Mouse (Mus musculus) bone marrow macrophage, adult 2 months (primary cell): ENCODE measurements around the gene Cyp2d12. TPM values are rescaled to one million over a fixed set of nuclear protein-coding genes. Genes with fewer than 3 reads are reported as not detected.

Experiments
- H3K27ac ChIP-seq: 2 replicates; pipeline ENCODE4 v1.5.1; 2012; ENCODE audit warnings: low read depth, low read length; ENCODE audit not compliant: insufficient read depth
- H3K4me1 ChIP-seq: 2 replicates; pipeline ENCODE4 v1.6.1; 2012; ENCODE audit warnings: low read length; ENCODE audit not compliant: control insufficient read depth, insufficient read depth
- H3K4me3 ChIP-seq: 2 replicates; pipeline ENCODE4 v1.5.1; 2012; ENCODE audit warnings: mild to moderate bottlenecking, low read length, moderate library complexity; ENCODE audit not compliant: insufficient read depth
- CTCF ChIP-seq: IDR thresholded peaks from 2 replicates; pipeline ENCODE4 v1.5.1; 2012; ENCODE audit warnings: low read depth, mild to moderate bottlenecking, low read length, moderate library complexity
- POLR2A ChIP-seq: IDR thresholded peaks from 2 replicates; pipeline ENCODE4 v1.6.1; 2012; ENCODE audit warnings: mild to moderate bottlenecking, low read depth, low read length, borderline replicate concordance
- polyA plus RNA-seq: library from polyadenylated mRNA; stranded (reverse); fragments of >200 nt; gene quantifications from 2 replicates; pipeline ENCODE4 v1.2.4, GENCODE M21; 2012; ENCODE audit not compliant: missing spikeins, insufficient read depth, insufficient read length

Cyp2d12 gene
- polyA plus RNA-seq, 1 experiment: not detected

DNA sequence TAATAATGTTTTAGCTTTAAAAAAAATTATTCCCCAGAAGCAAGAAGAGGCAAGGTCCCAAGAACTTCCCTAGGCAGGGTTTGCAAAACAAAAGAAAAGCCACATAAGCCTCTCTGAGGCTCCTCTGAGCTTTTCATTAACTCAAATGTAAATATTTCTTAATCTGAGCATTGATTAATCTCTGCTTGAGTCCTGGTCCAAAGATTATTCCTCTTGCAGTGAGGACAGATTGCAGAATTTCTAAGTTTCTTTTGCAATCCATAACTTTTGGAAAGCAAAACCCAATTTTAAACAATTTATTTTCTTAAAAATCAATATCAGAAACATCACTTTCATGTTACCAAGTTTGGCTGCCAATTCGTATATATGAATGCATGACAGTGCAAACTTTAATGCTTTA lies 18.0 kb downstream of the Cyp2d12 start:
- Histone ChIP-seq H3K4me1 (no peaks in the 10 kb centered on the region), H3K27ac (no peak overlapping the region), H3K4me3 (no peak overlapping the region)
- TF ChIP-seq POLR2A: no peak
- TF ChIP-seq CTCF: no peak

DNA sequence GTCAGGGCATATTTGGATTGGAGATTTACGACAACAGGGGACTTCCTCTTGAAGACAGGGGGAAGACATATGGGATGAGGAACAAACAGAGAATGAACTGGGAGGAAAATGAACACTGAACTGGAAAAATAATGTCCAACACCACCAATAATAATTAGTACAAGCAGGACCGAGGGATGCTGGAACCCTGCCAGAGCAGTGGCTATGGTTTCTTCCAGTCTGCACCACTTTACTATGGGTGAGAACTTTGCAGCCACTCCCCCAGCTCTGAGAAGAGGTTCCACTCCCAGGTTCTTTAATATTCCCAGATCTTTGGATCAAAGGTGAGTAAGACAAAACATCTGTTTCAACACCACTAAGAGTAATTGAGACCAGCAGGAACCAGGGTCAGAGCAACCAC lies 24.2 kb downstream of the Cyp2d12 start:
- Histone ChIP-seq H3K4me1 (no peaks in the 10 kb centered on the region), H3K4me3 (no peak overlapping the region), H3K27ac (no peak overlapping the region)
- TF ChIP-seq POLR2A: no peak
- TF ChIP-seq CTCF: no peak

DNA sequence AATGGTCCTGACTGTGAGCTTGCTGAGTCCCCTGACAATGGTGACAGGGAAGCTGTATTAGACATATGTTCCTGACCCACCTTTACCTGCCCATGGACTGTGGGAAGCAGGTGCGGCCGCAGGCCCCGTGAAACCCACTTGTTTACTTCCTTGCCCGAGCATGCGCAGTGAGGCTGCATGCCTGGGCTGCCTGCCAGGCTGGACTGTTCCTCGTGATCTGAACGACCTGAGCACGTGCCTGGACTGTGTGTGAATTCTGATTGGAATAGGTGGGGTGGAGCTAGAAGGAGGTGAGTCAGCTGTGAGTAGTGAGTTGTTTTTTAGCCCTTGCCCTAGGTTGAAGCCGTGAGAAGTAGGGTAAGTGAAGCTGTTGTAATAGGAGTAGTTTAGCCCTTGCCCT lies 27.7 kb downstream of the Cyp2d12 start:
- Histone ChIP-seq H3K27ac (no peak overlapping the region), H3K4me3 (no peak overlapping the region), H3K4me1 (no peaks in the 10 kb centered on the region)
- TF ChIP-seq CTCF (no peak), POLR2A (no peak)

Other genes starting within 250 kb of the Cyp2d12 start
- gene Naga, start 216.1 kb upstream of the Cyp2d12 start, polyA plus RNA-seq: 168 and 171 TPM in 2 replicates
- 2.5 and 5.3 TPM in 2 replicates for gene Pheta2, start 216.1 kb upstream of the Cyp2d12 start, polyA plus RNA-seq
- gene Smdt1, start 216.1 kb upstream of the Cyp2d12 start, polyA plus RNA-seq: 206 and 221 TPM in 2 replicates
- gene Ndufa6, start 200.8 kb upstream of the Cyp2d12 start, polyA plus RNA-seq: 315 and 361 TPM in 2 replicates
- gene Cyp2d22, start 174.8 kb upstream of the Cyp2d12 start, polyA plus RNA-seq: 0.39 and 0.78 TPM in 2 replicates
- gene Cyp2d11, start 161.1 kb upstream of the Cyp2d12 start, polyA plus RNA-seq: not detected in 2 replicates
- gene Cyp2d10, start 147.9 kb upstream of the Cyp2d12 start, polyA plus RNA-seq: not detected in 2 replicates
- not detected in 2 replicates for gene Cyp2d9, start 121.6 kb upstream of the Cyp2d12 start, polyA plus RNA-seq
- not detected in 2 replicates for gene Cyp2d34, start 65.9 kb downstream of the Cyp2d12 start, polyA plus RNA-seq
- gene Cyp2d40, start 209.1 kb downstream of the Cyp2d12 start, polyA plus RNA-seq: not detected in 2 replicates
- not detected in 2 replicates for gene Cyp2d26, start 239.2 kb downstream of the Cyp2d12 start, polyA plus RNA-seq